Mouse (Mus musculus) thymus, postnatal 10 days (tissue): ENCODE results near the gene Vps8.

ENCODE experiments used
- DNase-seq, 2 experiments: peaks; one replicate each; pipeline ENCODE4 v3.0.0; 2021; ENCODE audit warnings: low spot score in 2 of 2

Vps8 gene

GRCm38 (mm10) chr16:21477074-21477473, 54.2 kb downstream of the Vps8 start:
- no peak for DNase-seq

- no peak for DNase-seq
Measured at GRCm38 (mm10) chr16:21478376-21478775, 55.5 kb downstream of the Vps8 start.

- no peak for DNase-seq
Measured at GRCm38 (mm10) chr16:21483803-21484202, 60.9 kb downstream of the Vps8 start.

- DNase-seq = no peak
Measured at GRCm38 (mm10) chr16:21485716-21486115, 62.8 kb downstream of the Vps8 start.

- DNase-seq = peak in 1 of 2 experiments; percentile 35
Measured at GRCm38 (mm10) chr16:21488413-21488812, 65.5 kb downstream of the Vps8 start.

GRCm38 (mm10) chr16:21492346-21492745, 69.4 kb downstream of the Vps8 start:
- no peak for DNase-seq

- DNase-seq = no peak
Measured at GRCm38 (mm10) chr16:21492894-21493293, 70.0 kb downstream of the Vps8 start.

- no peak for DNase-seq
Measured at GRCm38 (mm10) chr16:21494681-21495080, 71.8 kb downstream of the Vps8 start.

- no peak for DNase-seq
Measured at GRCm38 (mm10) chr16:21496799-21497198, 73.9 kb downstream of the Vps8 start.

- no peak for DNase-seq
Measured at GRCm38 (mm10) chr16:21497627-21498026, 74.7 kb downstream of the Vps8 start.

GRCm38 (mm10) chr16:21498984-21499383, 76.1 kb downstream of the Vps8 start:
- DNase-seq = no peak

- DNase-seq = no peak
Measured at GRCm38 (mm10) chr16:21499656-21500055, 76.7 kb downstream of the Vps8 start.

- DNase-seq = no peak
Measured at GRCm38 (mm10) chr16:21518833-21519232, 95.9 kb downstream of the Vps8 start.

- no peak for DNase-seq
Measured at GRCm38 (mm10) chr16:21519785-21520184, 96.9 kb downstream of the Vps8 start.

GRCm38 (mm10) chr16:21523738-21524137, 100.8 kb downstream of the Vps8 start:
- DNase-seq = no peak

GRCm38 (mm10) chr16:21525376-21525775, 102.5 kb downstream of the Vps8 start:
- no peak for DNase-seq

GRCm38 (mm10) chr16:21527271-21528007, 104.5 kb downstream of the Vps8 start:
- DNase-seq = no peak

- no peak for DNase-seq
Measured at GRCm38 (mm10) chr16:21533503-21533902, 110.6 kb downstream of the Vps8 start.

- DNase-seq = no peak
Measured at GRCm38 (mm10) chr16:21536240-21537005, 113.5 kb downstream of the Vps8 start.

- no peak for DNase-seq
Measured at GRCm38 (mm10) chr16:21537312-21537711, 114.4 kb downstream of the Vps8 start.

GRCm38 (mm10) chr16:21538889-21539288, 116.0 kb downstream of the Vps8 start:
- DNase-seq = no peak

GRCm38 (mm10) chr16:21542559-21542958, 119.6 kb downstream of the Vps8 start:
- no peak for DNase-seq

- DNase-seq = no peak
Measured at GRCm38 (mm10) chr16:21547446-21547845, 124.5 kb downstream of the Vps8 start.
